Mouse (Mus musculus) embryo, embryonic 11 days (tissue): ENCODE results near the gene Tcte1.

ENCODE experiments used
- DNase-seq: peaks from one replicate; pipeline ENCODE4 v3.0.0-alpha.2; 2015

The Tcte1 gene

DNA sequence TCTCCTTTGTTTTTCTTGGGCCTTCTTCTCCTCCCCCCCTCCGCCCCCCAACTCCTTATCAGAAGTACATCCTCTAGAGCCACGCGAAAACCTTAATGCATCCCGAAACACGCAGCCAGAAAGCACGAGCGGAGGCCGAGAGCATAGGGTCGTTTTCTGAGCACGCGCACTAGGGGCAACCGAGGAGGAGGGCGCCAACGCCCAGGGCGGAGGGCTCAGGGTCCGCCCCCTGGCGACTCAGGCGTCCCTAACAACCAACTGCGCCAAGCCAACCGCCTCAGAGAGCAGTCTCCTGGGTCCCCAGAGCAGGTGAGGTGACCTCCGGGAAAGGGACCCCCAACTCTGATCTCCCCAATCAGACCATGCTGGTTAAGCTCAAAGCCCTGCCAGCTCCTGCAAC lies at the start of gene Tcte1:
TSS of gene Tcte1 (plus strand) at position 172 of the 400 bp plus-strand sequence.
- peak; percentile 91 for DNase-seq

DNA sequence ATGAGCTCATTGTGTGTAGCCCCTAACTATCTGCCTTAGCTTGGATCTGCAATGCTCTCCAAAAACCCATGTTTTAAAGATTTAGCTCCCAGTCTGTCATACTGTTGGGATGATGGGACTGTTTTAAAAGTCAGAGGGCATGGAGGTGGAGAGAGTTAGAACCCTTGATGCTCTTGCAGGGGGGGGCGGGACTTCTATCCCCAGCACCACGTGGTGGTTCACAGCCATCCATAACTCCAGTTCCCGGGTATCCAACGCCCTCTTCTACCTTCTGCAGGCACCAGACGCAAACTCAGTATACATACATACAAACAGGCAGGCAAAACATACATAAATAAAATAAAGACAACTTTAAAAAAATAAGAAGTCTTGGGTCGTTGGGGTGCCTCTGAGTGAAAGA lies 49.6 kb upstream of the Tcte1 start:
- no peak for DNase-seq

DNA sequence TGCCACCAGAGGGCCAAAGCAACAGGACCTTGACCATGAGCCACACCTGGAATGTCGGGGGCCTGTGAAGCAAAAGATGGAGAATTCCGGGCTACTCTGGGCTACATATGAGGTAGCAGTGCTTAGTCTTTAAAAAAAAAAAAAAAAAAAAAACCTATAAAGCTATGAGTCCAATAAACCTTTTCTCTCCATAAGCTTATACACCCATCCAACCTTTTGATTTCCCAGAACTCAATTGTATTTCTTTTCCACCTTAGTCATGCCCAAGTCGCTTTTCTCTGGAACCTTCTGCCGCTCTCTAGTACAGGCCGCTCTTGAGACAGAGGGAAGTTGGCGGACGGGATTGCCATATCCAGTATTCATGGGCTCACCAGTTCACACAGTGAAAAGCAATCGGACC lies 49.1 kb upstream of the Tcte1 start:
- DNase-seq = no peak

GRCm38 (mm10) chr17:45474669-45475465 lies 48.4 kb upstream of the Tcte1 start, which contains the start of gene Spats1:
Spats1 (minus strand) TSS chr17:45475415.
- peak; percentile 81 for DNase-seq

DNA sequence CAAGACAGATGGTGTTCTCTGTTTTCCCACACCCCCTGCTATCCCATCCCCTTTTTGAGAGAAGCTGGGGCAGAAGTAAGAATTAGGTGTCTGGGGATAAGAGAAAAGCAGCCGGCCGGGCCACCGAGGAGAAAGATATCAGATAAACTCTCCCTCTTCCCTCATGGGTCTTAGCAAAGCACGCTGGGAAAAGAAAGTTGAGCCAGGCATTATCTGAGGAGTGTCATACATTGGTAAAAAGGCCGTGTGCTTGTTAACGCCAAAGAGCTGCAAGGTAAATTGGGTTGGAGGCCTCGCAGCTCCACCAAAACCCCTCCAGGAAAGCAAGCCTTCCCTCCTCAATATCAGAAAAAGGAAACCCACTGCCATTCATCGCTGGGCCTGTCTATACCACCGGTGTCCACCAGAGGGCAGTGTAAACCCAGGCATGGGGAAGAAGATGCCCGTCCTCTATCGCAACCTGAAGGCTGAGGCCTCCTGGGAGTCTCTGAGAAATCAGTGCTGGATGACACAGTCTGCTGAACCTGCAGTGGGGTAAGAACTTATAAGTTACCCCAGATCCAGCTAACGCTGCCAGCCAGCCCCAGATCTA lies 44.9 kb upstream of the Tcte1 start:
- peak; percentile 80 for DNase-seq

- DNase-seq = no peak
Observed at GRCm38 (mm10) chr17:45480429-45480828, 42.8 kb upstream of the Tcte1 start.

- DNase-seq = no peak
Observed at GRCm38 (mm10) chr17:45485581-45485980, 37.7 kb upstream of the Tcte1 start.

GRCm38 (mm10) chr17:45487216-45487615 lies 36.0 kb upstream of the Tcte1 start:
- DNase-seq = no peak

DNA sequence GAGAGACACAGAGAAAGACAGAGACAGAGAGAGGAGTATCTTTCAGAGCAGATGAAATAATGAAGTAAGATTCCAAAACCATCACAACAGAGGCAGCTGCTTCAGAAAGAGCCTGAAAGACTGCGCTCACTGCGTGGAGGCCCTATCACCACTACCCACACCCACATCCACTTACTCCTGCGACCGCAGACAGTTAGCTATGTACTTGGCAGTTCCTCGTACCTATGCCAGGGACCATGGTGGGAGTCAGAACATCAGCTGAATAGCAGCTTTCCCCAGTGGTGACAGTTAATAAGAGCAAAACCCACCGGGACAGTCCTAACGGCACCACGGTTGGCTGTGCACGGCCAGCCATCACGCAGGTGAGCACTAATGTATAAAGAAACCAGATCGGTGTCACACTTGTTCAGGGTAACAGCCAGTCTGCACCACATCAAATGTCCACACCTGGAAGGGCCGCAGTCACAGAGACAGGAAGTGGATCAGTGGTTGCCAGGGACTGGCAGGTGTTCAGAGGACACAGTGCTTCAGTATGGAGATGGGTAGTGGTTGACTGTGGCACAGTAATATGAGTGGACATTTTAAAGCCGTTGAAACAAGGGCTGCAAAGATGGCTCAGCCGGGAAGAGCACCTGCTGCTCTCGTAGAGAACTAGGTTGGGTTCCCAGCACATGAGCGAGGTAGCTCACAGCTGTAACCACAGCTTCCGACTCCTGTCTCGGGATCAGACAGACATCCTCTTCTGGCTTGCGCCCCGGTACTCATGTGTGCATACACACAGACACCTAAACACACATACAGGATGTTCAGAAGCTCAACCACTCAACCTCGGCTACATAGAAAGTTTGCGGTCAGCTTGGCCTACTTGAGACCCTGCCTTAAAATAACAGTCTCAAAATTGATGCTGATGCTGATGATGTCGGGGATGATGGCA lies 34.6 kb upstream of the Tcte1 start:
- DNase-seq = no peak

DNA sequence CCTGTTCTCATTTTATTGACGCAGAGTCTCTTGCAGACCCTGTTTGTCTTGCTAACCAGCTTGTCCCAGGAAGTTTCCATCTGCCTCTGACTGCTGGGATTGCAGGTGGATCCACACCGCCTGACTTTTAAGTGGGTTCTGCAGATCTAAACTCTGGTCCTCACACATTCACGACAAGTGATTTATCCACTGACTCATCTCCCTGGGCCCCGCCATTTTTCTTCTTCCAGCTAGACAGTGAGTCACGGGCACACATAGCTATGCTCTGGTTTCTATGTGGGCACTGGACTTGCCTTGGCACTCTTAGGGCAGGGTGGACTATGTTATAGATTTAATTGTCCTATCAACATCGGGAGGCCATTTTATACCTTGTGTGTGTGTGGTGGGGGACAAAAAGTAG lies 33.5 kb upstream of the Tcte1 start:
- no peak for DNase-seq

DNA sequence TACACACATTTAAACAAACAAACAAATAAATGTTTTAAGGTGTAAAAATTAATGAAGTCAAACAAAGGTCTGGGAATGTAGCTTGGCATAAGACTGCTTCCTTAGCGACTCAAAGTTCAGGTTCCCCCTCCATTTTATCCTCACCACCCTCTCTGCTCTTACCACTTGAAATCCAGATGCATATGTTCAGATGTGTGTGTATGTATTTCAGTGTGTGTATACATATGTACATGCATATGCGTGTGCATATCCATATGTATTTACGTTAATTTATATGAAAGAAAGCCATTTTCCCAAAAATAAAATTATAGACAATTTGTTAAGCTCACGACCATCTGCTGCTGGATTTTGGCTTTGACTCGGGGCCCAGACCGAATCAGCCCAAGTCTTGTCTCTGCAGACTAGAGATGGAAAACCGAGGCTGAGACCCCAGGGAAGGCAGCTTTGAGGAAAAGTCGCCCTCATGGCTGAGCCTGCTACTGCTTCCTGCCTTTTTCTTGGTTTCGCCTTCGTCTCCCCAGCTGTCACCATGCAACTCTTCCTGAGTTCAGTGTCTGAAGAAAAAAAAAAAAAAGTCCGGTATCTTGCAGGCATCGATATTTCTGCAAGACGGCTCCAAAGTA lies 32.6 kb upstream of the Tcte1 start:
- DNase-seq = no peak

DNA sequence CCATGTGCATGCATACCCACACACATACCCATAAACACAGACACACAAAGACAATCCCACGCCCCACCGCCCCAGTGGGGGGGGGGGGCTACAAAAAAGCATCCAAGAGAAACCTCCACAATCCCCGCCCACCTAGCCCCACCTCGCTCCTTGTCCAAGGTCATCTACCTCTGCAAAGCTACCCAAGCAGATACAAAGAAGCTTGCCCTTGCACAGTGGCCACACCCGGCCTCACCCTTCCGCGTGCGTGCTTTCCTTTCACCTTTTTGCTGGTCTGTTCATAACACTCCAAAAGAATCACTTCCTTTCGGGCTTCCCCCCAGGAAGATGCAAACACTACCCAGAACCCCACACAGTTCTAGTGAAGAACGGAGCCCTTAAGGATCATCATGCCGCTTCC lies 27.8 kb upstream of the Tcte1 start:
- DNase-seq = no peak

GRCm38 (mm10) chr17:45498397-45498796 lies 24.8 kb upstream of the Tcte1 start:
- DNase-seq = no peak

DNA sequence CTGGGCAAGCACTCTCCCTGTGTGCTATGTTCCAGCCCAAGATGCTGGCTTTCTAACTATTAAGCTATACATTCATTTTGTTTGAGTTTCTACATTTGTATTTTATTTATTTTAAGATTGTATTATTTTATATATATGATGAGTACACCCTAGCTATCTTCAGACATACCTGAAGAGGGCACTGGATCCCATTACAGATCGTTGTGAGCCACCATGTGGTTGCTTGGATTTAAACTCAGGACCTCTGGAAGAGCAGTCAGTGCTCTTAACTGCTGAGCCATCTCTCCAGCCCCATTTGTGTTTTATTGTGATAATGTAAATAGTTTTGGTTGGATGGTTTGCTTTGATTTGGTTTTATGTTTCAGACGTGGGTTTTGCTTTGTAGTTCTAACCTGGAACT lies 23.7 kb upstream of the Tcte1 start:
- DNase-seq = no peak

- no peak for DNase-seq
Observed at GRCm38 (mm10) chr17:45500981-45501380, 22.3 kb upstream of the Tcte1 start.

GRCm38 (mm10) chr17:45502324-45502723 lies 20.9 kb upstream of the Tcte1 start:
- DNase-seq = no peak

DNA sequence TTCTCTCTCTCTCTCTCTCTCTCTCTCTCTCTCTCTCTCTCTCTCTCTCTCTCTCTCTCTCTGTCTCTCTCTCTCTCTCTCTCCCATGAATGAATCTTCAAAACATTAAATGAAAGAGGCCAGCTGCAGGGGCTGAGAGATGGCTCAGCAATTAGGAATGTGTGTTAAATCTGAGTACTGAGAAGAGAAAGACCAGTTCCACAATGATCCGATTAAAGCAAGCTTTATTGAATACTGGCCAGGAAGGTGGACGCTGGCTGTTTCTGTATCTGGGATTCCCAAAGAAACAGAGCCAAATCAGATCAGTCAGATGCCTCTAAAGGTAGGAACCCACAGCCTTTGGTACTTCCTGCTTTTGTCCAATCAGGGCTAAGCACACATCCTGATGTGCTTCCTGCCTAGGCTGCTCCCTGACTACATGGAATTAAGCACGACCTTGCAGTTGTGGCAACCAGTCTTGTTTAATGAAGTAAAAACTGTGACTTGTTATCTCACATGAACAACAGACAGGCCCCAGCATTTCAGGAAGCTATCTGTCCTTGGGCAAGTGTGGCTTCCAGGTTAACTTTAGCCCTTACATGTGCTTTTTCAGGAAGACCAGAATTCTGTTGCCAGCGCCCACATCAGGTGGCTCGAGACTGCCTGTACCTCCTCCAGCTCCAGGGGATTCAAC lies 19.8 kb upstream of the Tcte1 start:
- DNase-seq = no peak

DNA sequence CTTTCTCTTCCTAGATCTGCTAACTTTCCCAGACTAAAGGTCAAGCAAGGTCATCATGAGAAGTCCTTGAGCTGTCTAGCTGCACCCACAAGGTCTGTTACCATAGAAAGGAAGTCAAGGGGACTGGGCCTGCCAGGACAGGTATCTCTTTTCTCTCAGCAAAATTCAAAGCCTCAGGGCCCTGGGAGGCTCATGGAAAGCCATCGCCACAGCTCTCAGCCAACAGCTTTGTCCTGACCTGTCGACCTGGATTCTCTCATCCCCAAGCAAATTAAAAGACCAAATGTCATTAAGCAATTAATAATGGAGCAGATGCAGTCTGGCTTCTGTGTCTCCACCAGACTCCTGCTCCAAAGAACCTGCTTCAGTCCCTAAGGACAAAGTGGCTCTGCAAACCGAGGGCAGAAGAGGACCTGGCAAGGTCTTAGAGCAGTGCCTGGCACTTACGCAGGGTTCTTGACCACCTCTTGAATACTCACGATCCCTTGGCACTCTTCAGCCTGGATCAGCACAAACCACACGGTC lies 17.2 kb upstream of the Tcte1 start:
- DNase-seq = no peak

DNA sequence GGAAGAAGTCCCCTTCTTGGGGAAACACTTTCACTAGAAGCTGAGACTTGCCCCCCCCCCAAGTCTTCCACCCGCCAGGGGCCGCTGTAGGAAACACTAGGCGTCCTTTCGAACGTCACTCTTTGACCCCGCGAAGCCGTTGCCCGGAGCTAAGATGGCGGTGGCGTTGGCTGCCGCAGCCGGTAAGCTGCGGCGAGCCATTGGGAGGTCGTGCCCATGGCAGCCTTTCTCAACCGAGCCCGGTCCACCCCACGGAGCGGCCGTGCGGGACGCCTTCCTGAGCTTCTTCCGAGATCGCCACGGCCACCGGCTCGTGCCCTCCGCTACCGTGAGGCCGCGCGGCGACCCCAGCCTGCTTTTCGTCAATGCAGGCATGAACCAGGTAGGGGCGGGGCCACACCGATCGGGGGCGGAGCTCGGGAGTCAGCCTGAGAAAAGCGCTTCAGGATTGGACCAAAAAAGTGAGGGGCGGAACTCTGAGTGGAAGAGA lies 16.5 kb upstream of the Tcte1 start, which contains the start of gene Aars2:
TSS of gene Aars2 (plus strand) at position 142 of the 490 bp plus-strand sequence.
- DNase-seq = peak; percentile 96

- no peak for DNase-seq
Observed at GRCm38 (mm10) chr17:45510871-45511270, 12.4 kb upstream of the Tcte1 start.

DNA sequence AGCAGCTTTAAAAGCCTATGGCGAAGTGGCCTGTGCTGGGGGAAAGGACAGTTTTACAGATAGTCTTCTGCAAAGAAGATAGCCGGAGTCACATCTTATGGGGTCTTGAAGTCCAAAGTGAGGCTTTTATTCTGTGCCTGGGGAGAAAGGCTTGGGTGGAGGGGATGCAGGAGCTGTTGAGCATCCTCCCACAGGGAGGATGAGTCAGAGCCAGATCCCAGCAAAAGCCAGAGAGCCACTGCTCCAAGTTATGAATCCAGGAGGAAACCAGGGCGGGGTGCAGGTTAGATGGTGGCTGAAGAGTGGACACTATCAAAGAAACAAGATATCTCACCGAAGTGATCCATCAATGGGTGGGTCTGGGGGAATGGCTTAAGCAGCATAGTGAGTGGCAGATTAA lies 11.5 kb upstream of the Tcte1 start:
- no peak for DNase-seq

- no peak for DNase-seq
Observed at GRCm38 (mm10) chr17:45515204-45515726, 8.0 kb upstream of the Tcte1 start.
